Mouse (Mus musculus) liver, postnatal 0 days (tissue): ENCODE results near the gene Slc25a18.
"Not testable (repeated sequence)": the region's sequence is repeated elsewhere in the genome, so short reads cannot be mapped to it uniquely, and the experiment has no call there.

Experiments
- CTCF ChIP-seq: sonication (generic); IDR thresholded peaks from 2 replicates; pipeline ENCODE4 v1.5.1; 2016; ENCODE audit warnings: antibody characterized with exemption, low read depth
- EP300 ChIP-seq: IDR thresholded peaks from 2 replicates; pipeline ENCODE4 v1.6.1; 2016; ENCODE audit warnings: antibody characterized with exemption, low read depth, mild to moderate bottlenecking

DNA sequence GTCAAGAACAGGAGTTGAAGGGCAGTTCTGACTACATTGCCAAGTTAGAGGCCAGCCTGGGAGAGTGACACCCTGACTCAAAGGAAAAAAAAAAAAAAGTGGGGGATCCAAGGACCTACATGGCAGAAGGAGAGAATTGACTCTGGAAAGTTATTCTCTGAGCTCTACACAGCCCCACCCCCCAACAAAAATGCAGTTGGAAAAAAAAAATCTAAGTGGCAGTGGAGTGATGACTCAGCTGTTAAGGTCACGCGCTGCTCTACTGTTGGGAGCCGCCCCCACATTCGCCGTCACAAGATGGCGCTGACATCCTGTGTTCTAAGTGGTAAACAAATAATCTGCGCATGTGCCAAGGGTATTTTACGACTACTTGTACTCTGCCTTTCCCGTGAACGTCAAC, 38.6 kb downstream of the Slc25a18 start:
- TF ChIP-seq CTCF, EP300: not testable (repeated sequence)
